Mouse (Mus musculus): ENCODE measurements at regions not wholly inside any gene's neighbourhood (a gene's known extent, or its start where the extent isn't known, plus 50 kb on each side); places are given as distances from the start of the nearest gene placed in this dataset.
A peak's percentile ranks its signal among the peaks of the same experiment; 100 is the strongest.

DNA sequence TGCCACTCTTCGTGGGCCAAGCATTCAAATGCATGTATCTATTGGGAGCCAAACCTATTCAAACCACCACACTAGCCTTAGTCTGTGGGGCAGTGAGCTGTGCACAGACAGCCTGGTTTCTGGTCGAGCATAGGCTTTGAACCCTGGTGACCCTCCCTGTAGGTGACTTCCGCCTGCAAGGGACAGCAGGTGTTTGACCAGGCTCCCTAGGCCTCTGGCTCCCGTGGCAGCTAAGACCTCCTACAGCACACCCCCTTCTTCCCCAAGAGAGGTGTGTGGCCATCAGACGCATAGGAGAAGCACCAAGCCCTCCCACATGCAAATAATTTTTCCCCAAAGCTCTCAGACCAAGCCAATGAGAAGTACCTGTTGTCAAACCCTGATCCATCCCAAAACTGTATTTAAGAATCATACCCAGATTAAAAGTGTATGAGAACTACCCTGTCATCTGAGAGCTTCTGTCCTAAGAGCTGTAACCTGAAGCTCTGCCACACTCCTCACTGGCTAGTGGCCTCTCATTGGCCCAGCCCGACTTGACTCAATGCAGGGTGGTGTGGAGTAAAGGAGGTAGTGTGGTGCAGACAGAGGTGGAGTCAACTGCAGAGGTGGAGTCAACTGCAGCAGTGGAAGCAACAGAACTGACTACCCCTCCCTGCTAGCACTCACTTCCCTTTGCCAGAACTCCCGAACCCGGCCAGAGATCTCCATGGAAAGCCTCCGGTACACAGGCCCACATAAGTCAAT lies 82.5 kb upstream of the Usp38 start:
- no peaks in the 10 kb centered on the region for H3K79me2 ChIP-seq (ENCODE audit: control insufficient read depth, insufficient read depth, low read length, poor library complexity)
- H3K4me1 ChIP-seq (ENCODE audit: control insufficient read depth in 1 of 2, insufficient read depth in 2 of 2, low read length in 2 of 2): no peaks in the 10 kb centered on the region
- H3K27ac ChIP-seq (ENCODE audit: control insufficient read depth, low read depth, low read length): no peak overlapping the region
- no peaks in the 10 kb centered on the region for H3K27me3 ChIP-seq (ENCODE audit: control insufficient read depth in 1 of 2, insufficient read depth in 2 of 2, low read length in 2 of 2)
- H3K9me3 ChIP-seq (replicated peaks; ENCODE audit: insufficient read depth, low read length): no peaks in the 10 kb centered on the region
- DNase-seq (ENCODE audit: low read depth, low spot score): peak; percentile 70
- H3K9ac ChIP-seq (ENCODE audit: control insufficient read depth, low read depth, low read length, poor library complexity, severe bottlenecking): no peak overlapping the region
- no peak for TF ChIP-seq MEF2A (IDR thresholded peaks at IDR 0.05; ENCODE audit: extremely low read depth, insufficient replicate concordance, low read depth, low read length, poor library complexity, severe bottlenecking)
- no peak for TF ChIP-seq CHD1 (IDR thresholded peaks at IDR 0.05; ENCODE audit: low read depth, low read length)
- no peak for TF ChIP-seq TAL1 (IDR thresholded peaks at IDR 0.05; ENCODE audit: low read length)
- no peak for TF ChIP-seq ZC3H11A (IDR thresholded peaks at IDR 0.05; ENCODE audit: low read depth, low read length)
- TF ChIP-seq ZNF384 (IDR thresholded peaks at IDR 0.05; ENCODE audit: low read depth, low read length): no peak
- TF ChIP-seq CTCF (IDR thresholded peaks at IDR 0.05 in 2 of 3, conservative IDR thresholded peaks at IDR 0.05 in 1 of 3; ENCODE audit: control insufficient read depth in 1 of 3, insufficient read depth in 1 of 3, low read depth in 2 of 3, low read length in 3 of 3, poor library complexity in 1 of 3, severe bottlenecking in 1 of 3): no peak
- TF ChIP-seq USF2 (IDR thresholded peaks at IDR 0.05; ENCODE audit: borderline replicate concordance in 1 of 2, insufficient read depth in 1 of 2, low read depth in 1 of 2, low read length in 2 of 2): no peak
- TF ChIP-seq MXI1 (IDR thresholded peaks at IDR 0.05; ENCODE audit: low read depth, low read length): no peak
- no peak for TF ChIP-seq BHLHE40 (IDR thresholded peaks at IDR 0.05; ENCODE audit: borderline replicate concordance, low read depth, low read length)
- no peak for TF ChIP-seq E2F4 (IDR thresholded peaks at IDR 0.05; ENCODE audit: borderline replicate concordance, low read depth, low read length)
- TF ChIP-seq USF1 (IDR thresholded peaks at IDR 0.05; ENCODE audit: low read depth, low read length): no peak
- TF ChIP-seq MAX (IDR thresholded peaks at IDR 0.05; ENCODE audit: low read length): no peak
- TF ChIP-seq CHD2 (IDR thresholded peaks at IDR 0.05; ENCODE audit: low read length): no peak
- TF ChIP-seq MYB (IDR thresholded peaks at IDR 0.05; ENCODE audit: low read depth, low read length): no peak
- TF ChIP-seq ETS1 (IDR thresholded peaks at IDR 0.05; ENCODE audit: low read depth, low read length): no peak
- TF ChIP-seq KAT2A (conservative IDR thresholded peaks at IDR 0.05; ENCODE audit: low read depth, low read length): no peak
- no peak for TF ChIP-seq POLR2A (IDR thresholded peaks at IDR 0.05; ENCODE audit: control insufficient read depth in 1 of 2, insufficient read depth in 1 of 2, low read depth in 1 of 2, low read length in 2 of 2, poor library complexity in 1 of 2)
- TF ChIP-seq MYC (IDR thresholded peaks at IDR 0.05; ENCODE audit: low read depth, low read length): no peak
- no peak for TF ChIP-seq GATA1 (IDR thresholded peaks at IDR 0.05; ENCODE audit: low read depth, low read length)
- TF ChIP-seq NRF1 (IDR thresholded peaks at IDR 0.05; ENCODE audit: insufficient read depth, low read depth, low read length, poor library complexity, severe bottlenecking): no peak
- H3K36me3 ChIP-seq (ENCODE audit: control insufficient read depth in 1 of 2, insufficient read depth in 2 of 2, low read length in 2 of 2): no peaks in the 10 kb centered on the region
- H3K4me3 ChIP-seq (ENCODE audit: control insufficient read depth in 1 of 2, insufficient read depth in 1 of 2, low read depth in 2 of 2, low read length in 2 of 2): no peak overlapping the region; a peak in 1 of 4 replicates

DNA sequence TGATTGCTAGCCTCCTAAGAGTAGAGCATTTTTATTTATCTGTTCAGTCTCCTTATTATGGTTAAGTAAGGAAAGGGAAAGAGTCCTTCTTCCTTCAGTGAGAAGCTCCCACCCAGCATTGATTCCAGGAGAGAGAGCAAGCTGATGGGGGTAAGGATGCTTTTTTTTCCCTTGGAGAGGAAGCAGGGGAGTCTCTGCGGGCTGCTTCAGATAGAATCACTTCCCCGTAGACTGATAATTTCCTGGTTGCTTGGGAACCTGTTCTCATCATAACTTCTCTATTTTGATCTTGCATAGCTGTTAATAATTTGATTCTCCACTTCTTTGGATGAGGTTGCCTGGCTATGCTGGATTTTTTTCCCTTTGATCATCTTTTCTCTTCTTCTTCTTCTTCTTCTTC lies 80.5 kb upstream of the Usp38 start:
- Histone ChIP-seq H3K4me3 (ENCODE audit: control insufficient read depth in 1 of 2, insufficient read depth in 1 of 2, low read depth in 2 of 2, low read length in 2 of 2) (no peak overlapping the region), H3K4me1 (ENCODE audit: control insufficient read depth in 1 of 2, insufficient read depth in 2 of 2, low read length in 2 of 2) (no peaks in the 10 kb centered on the region), H3K9ac (ENCODE audit: control insufficient read depth, low read depth, low read length, poor library complexity, severe bottlenecking) (no peak overlapping the region), H3K36me3 (ENCODE audit: control insufficient read depth in 1 of 2, insufficient read depth in 2 of 2, low read length in 2 of 2) (no peaks in the 10 kb centered on the region), H3K27ac (ENCODE audit: control insufficient read depth, low read depth, low read length) (no peak overlapping the region), H3K9me3 (replicated peaks; ENCODE audit: insufficient read depth, low read length) (no peaks in the 10 kb centered on the region), H3K27me3 (ENCODE audit: control insufficient read depth in 1 of 2, insufficient read depth in 2 of 2, low read length in 2 of 2) (no peaks in the 10 kb centered on the region), H3K79me2 (ENCODE audit: control insufficient read depth, insufficient read depth, low read length, poor library complexity) (no peaks in the 10 kb centered on the region)
- no peak for TF ChIP-seq POLR2AphosphoS2 (IDR thresholded peaks at IDR 0.05; ENCODE audit: low read length)
- TF ChIP-seq MAFK (IDR thresholded peaks at IDR 0.05; ENCODE audit: borderline replicate concordance, low read depth, low read length): no peak
- TF ChIP-seq CTCF (IDR thresholded peaks at IDR 0.05 in 2 of 3, conservative IDR thresholded peaks at IDR 0.05 in 1 of 3; ENCODE audit: control insufficient read depth in 1 of 3, insufficient read depth in 1 of 3, low read depth in 2 of 3, low read length in 3 of 3, poor library complexity in 1 of 3, severe bottlenecking in 1 of 3): no peak
- no peak for TF ChIP-seq E2F4 (IDR thresholded peaks at IDR 0.05; ENCODE audit: borderline replicate concordance, low read depth, low read length)
- TF ChIP-seq JUND (IDR thresholded peaks at IDR 0.05; ENCODE audit: low read depth, low read length): no peak
- TF ChIP-seq CHD1 (IDR thresholded peaks at IDR 0.05; ENCODE audit: low read depth, low read length): no peak
- no peak for TF ChIP-seq ETS1 (IDR thresholded peaks at IDR 0.05; ENCODE audit: low read depth, low read length)
- TF ChIP-seq EP300 (IDR thresholded peaks at IDR 0.05; ENCODE audit: low read depth in 1 of 2, low read length in 2 of 2): no peak
- no peak for TF ChIP-seq MXI1 (IDR thresholded peaks at IDR 0.05; ENCODE audit: low read depth, low read length)
- TF ChIP-seq KAT2A (conservative IDR thresholded peaks at IDR 0.05; ENCODE audit: low read depth, low read length): no peak
- TF ChIP-seq ELF1 (IDR thresholded peaks at IDR 0.05; ENCODE audit: low read depth, low read length): no peak
- TF ChIP-seq HCFC1 (IDR thresholded peaks at IDR 0.05; ENCODE audit: low read depth, low read length): no peak
- TF ChIP-seq TAL1 (IDR thresholded peaks at IDR 0.05; ENCODE audit: low read length): no peak
- TF ChIP-seq USF2 (IDR thresholded peaks at IDR 0.05; ENCODE audit: borderline replicate concordance in 1 of 2, insufficient read depth in 1 of 2, low read depth in 1 of 2, low read length in 2 of 2): no peak
- TF ChIP-seq ZKSCAN1 (IDR thresholded peaks at IDR 0.05; ENCODE audit: low read depth, low read length): no peak
- DNase-seq (ENCODE audit: low read depth, low spot score): peak; percentile 17
